Mouse (Mus musculus) forebrain, embryonic 14.5 days (tissue): Measurements from ENCODE around the gene Chga. TPM values are rescaled to one million over a fixed set of nuclear protein-coding genes. Genes with fewer than 3 reads are reported as not detected.
A peak's percentile ranks its signal among the peaks of the same experiment; 100 is the strongest.

Experiments used
- ATAC-seq: fragments of 200-750 bp; cut with Nextera tagmentation; 2 replicates; pipeline ENCODE4 v1.8.0; 2017; ENCODE audit warnings: mild to moderate bottlenecking, moderate library complexity
- DNase-seq: peaks from one replicate; pipeline ENCODE4 v3.0.0-alpha.2; 2015; ENCODE audit warnings: low spot score
- H3K27ac ChIP-seq: fragments of 300-500 bp; sonication (generic); 2 replicates; pipeline ENCODE4 v1.5.1; 2014; ENCODE audit warnings: low read depth, mild to moderate bottlenecking, control low read depth, low read length, moderate library complexity
- H3K27me3 ChIP-seq: fragments of 300-500 bp; sonication (generic); replicated peaks from 2 replicates; pipeline ENCODE4 v1.6.1; 2014; ENCODE audit warnings: low read length, control low read depth, mixed read lengths; ENCODE audit not compliant: control insufficient read depth, insufficient read depth
- H3K36me3 ChIP-seq: fragments of 300-500 bp; sonication (generic); 2 replicates; pipeline ENCODE4 v1.6.1; 2014; ENCODE audit warnings: low read length, control low read depth; ENCODE audit not compliant: control insufficient read depth, insufficient read depth
- H3K4me1 ChIP-seq: fragments of 300-500 bp; sonication (generic); 2 replicates; pipeline ENCODE4 v1.6.1; 2014; ENCODE audit warnings: antibody characterized with exemption, low read length, control low read depth; ENCODE audit not compliant: control insufficient read depth, insufficient read depth
- H3K4me2 ChIP-seq: fragments of 300-500 bp; sonication (generic); 2 replicates; pipeline ENCODE4 v1.6.1; 2014; ENCODE audit warnings: mild to moderate bottlenecking, control low read depth, low read length
- H3K4me3 ChIP-seq: fragments of 300-500 bp; sonication (generic); 2 replicates; pipeline ENCODE4 v1.5.1; 2014; ENCODE audit warnings: low read depth, low read length, control low read depth
- H3K9ac ChIP-seq: fragments of 300-500 bp; sonication (generic); 2 replicates; pipeline ENCODE4 v1.6.1; 2014; ENCODE audit warnings: mild to moderate bottlenecking, low read length, control low read depth, moderate library complexity
- H3K9me3 ChIP-seq: fragments of 300-500 bp; sonication (generic); replicated peaks from 2 replicates; pipeline ENCODE4 v1.6.1; 2016; ENCODE audit warnings: low read length, control low read depth, mixed read lengths; ENCODE audit not compliant: control insufficient read depth
- WGBS: fragments of 180-500 bp; shearing (Covaris S2); extraction: QIAGEN DNeasy Blood & Tissue Kit; methylation state at CpG from one replicate; pipeline ENCODE4 v1.1.7; 2014; 5-methylcytosine and 5-hydroxymethylcytosine counted together
- polyA plus RNA-seq: library from polyadenylated mRNA; unstranded; fragments of >200 nt; fragmentation: Nextera tagmentation; extraction: Ambion mirVana; gene quantifications from 2 replicates; pipeline ENCODE4 v1.2.1, GENCODE M21; 2014

Chga gene
- polyA plus RNA-seq, result 63.3 and 76.8 TPM in 2 replicates

DNA sequence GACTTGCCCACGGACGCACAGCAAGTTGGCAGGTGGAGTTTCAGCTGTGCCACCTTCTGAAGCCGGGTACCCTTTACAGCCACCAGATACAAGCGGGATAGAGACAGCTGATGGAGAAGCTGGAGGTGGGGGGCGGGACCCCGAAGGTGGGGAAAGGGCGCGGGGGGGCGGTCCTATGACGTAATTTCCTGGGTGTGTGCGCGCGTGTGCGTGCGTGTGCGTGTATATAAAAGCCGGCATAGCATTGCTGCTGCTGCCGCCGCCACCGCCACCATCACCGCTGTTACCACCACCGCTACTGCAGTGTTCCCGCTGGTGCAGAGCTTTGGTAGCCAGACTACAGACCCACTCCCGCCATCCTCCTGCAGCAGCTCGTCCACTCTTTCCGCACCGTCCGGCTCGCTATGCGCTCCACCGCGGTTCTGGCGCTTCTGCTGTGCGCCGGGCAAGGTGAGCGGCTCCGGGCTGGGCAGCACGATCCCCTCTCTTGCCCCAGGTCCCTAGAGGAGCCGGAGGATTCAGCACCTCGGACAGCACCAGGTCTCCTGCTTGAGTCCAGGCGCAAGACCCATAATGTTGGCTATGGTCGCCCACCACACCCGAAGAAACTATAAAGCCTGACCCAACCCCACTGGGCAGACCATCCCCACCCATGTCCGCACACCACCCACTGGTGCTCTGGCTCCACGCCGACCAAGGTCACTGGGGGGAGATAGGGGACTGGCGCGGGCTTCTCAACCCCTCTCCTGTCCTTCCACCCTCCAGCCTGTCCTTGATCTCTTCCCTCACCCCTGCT is at the start of gene Chga:
TSS of gene Chga (plus strand) at position 249 of the 796 bp plus-strand sequence.
- WGBS, result under 1% methylated on average over 48 of the region's 48 CpGs
- DNase-seq (peak; percentile 89), ATAC-seq (peak; percentile 87)
- Histone ChIP-seq H3K4me3 (peak within 1 kb of the TSS; percentile 60), H3K36me3 (peaks cover 7% of the 10 kb centered on the region; the same call in 1 of the 2 replicates), H3K9ac (peak within 1 kb of the TSS; percentile 76), H3K27ac (peak within 1 kb of the TSS; percentile 55; the same call in 1 of the 2 replicates), H3K4me1 (peaks cover 13% of the 10 kb centered on the region; the same call in 1 of the 2 replicates), H3K4me2 (peak within 1 kb of the TSS; percentile 77), H3K27me3 (no peaks in the 10 kb centered on the region; the same call in 1 of the 2 replicates), H3K9me3 (no peaks in the 10 kb centered on the region)

- DNase-seq (no peak), ATAC-seq (no peak)
- Histone ChIP-seq H3K27me3 (no peaks in the 10 kb centered on the region), H3K4me1 (peaks cover 4% of the 10 kb centered on the region; the same call in 1 of the 2 replicates), H3K36me3 (no peaks in the 10 kb centered on the region), H3K4me3 (no peak overlapping the region), H3K9me3 (no peaks in the 10 kb centered on the region), H3K9ac (no peak overlapping the region), H3K4me2 (no peak overlapping the region), H3K27ac (no peak overlapping the region)
- WGBS, result 73% methylated on average over 9 of the region's 9 CpGs
These were observed 49.5 kb upstream of the Chga start for GRCm38 (mm10) chr12:102505131-102505713.

DNA sequence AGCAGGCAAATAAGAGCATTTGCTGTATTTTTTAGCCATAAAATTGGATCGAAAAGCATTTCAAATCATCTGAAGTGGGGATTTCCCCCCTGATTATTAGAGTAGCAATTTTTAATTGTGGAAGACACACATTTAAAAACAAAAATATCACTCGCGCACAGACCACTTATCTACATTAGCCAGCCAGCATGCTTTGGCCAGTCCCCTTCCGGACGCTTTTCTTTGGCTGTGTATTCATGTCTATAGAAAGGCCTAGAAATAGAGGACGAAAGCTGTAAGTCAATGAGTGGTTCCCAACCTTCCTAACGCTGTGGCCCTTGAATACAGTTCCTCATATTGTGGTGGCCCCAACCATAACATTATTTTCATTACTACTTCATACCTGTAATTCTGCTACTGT is 48.8 kb upstream of the Chga start:
- Histone ChIP-seq H3K9me3 (no peaks in the 10 kb centered on the region), H3K4me3 (no peak overlapping the region), H3K4me1 (peaks cover 11% of the 10 kb centered on the region; the same call in 1 of the 2 replicates), H3K27ac (no peak overlapping the region), H3K9ac (no peak overlapping the region), H3K36me3 (no peaks in the 10 kb centered on the region), H3K4me2 (no peak overlapping the region), H3K27me3 (no peaks in the 10 kb centered on the region)
- ATAC-seq (no peak), DNase-seq (no peak)
- WGBS, result 89% methylated on average over 7 of the region's 7 CpGs

DNA sequence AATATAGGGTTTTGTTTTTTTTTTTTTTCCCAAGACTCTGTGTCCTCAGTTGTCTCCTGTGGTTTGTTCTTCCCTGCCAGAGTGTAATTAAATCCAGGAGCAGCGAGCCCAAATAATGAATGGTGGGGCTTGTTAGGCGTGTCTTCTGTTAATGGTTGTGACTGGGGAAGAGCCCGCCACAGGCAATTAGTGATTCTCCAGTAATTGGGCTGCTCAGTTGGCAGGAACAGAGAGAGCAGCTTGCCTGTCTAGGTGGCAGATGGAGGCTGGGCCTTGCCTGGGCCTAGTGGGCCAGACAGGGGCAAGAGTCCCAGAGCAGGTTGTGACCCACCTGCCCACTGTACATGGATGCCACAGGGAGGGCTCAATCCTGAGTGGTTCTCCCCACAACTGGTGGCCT is 43.4 kb upstream of the Chga start:
- Histone ChIP-seq H3K9me3 (no peaks in the 10 kb centered on the region), H3K27me3 (no peaks in the 10 kb centered on the region), H3K4me2 (no peak overlapping the region), H3K4me1 (peaks cover 22% of the 10 kb centered on the region), H3K4me3 (no peak overlapping the region), H3K27ac (peak overlapping the region; percentile 85), H3K9ac (no peak overlapping the region), H3K36me3 (no peaks in the 10 kb centered on the region)
- ATAC-seq, result peak; percentile 95
- WGBS, result 0% methylated on average over 3 of the region's 3 CpGs
- peak; percentile 92 for DNase-seq

- H3K9me3 ChIP-seq, result no peaks in the 10 kb centered on the region
- WGBS, result 49% methylated on average over 6 of the region's 6 CpGs
- no peak overlapping the region for H3K4me3 ChIP-seq
- H3K27me3 ChIP-seq, result no peaks in the 10 kb centered on the region
- no peak overlapping the region for H3K9ac ChIP-seq
- H3K4me2 ChIP-seq, result no peak overlapping the region
- H3K36me3 ChIP-seq, result no peaks in the 10 kb centered on the region
- no peak for DNase-seq
- peaks cover 22% of the 10 kb centered on the region for H3K4me1 ChIP-seq
- H3K27ac ChIP-seq, result 0 out of 2 replicates have a peak overlapping the region, but pooled peaks have one; percentile 6
- no peak for ATAC-seq
These were observed 40.6 kb upstream of the Chga start for GRCm38 (mm10) chr12:102514151-102514550.

DNA sequence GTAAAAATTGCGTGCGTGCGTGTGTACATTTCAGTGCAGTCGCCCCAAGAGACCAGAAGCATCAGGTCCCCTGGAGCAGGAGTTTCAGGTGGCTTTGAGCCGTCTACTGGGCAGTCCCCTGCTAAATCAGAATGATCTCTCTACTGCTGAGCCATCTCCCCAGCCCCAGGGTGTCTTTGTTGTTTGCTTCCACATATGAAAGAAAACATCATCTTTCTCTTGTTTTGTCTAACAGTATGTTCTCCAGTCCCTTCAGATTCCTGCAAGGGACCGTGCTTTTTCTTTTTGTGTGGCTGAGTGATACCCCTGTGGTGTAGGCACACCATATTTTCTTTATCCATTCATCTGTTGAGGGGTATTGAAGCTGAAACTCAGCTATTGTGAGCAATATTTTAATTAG is 40.0 kb upstream of the Chga start:
- H3K27me3 ChIP-seq, result no peaks in the 10 kb centered on the region
- H3K9ac ChIP-seq, result no peak overlapping the region
- ATAC-seq, result no peak
- H3K4me3 ChIP-seq, result no peak overlapping the region
- no peak overlapping the region for H3K4me2 ChIP-seq
- H3K36me3 ChIP-seq, result no peaks in the 10 kb centered on the region
- H3K27ac ChIP-seq, result no peak overlapping the region
- H3K4me1 ChIP-seq, result peaks cover 21% of the 10 kb centered on the region
- 58% methylated on average over 6 of the region's 6 CpGs for WGBS
- no peaks in the 10 kb centered on the region for H3K9me3 ChIP-seq
- DNase-seq, result no peak

- H3K4me2 ChIP-seq, result no peak overlapping the region
- H3K4me3 ChIP-seq, result no peak overlapping the region
- no peaks in the 10 kb centered on the region for H3K9me3 ChIP-seq
- H3K27me3 ChIP-seq, result no peaks in the 10 kb centered on the region
- H3K4me1 ChIP-seq, result peaks cover 9% of the 10 kb centered on the region
- DNase-seq, result no peak
- no peaks in the 10 kb centered on the region for H3K36me3 ChIP-seq
- WGBS, result 83% methylated on average over 4 of the region's 4 CpGs
- ATAC-seq, result no peak
- H3K27ac ChIP-seq, result no peak overlapping the region
- H3K9ac ChIP-seq, result no peak overlapping the region
These were observed 38.6 kb upstream of the Chga start for GRCm38 (mm10) chr12:102516151-102516550.

DNA sequence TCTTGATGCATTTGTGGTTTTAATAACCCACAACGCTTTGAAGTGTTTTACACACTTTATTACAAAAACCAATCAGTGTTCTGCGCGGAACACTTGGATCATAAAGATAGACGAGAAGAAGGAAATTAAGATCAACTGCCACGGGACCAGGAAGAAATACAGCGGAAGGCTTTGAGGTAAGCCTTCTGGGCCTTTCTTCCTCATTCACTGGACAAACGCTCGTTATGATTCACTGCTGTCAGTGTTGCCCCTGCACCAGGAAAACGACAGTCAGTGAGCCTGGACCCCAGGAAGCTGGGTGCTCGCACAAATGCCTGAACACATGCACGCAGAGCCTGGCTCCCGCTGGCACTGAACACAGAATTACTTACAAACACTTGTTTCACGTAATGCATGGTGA is 37.1 kb upstream of the Chga start:
- Histone ChIP-seq H3K4me3 (no peak overlapping the region), H3K9ac (no peak overlapping the region), H3K27me3 (no peaks in the 10 kb centered on the region), H3K9me3 (no peaks in the 10 kb centered on the region), H3K4me1 (peaks cover 8% of the 10 kb centered on the region; the same call in 1 of the 2 replicates), H3K4me2 (no peak overlapping the region), H3K36me3 (no peaks in the 10 kb centered on the region), H3K27ac (no peak overlapping the region)
- ATAC-seq, result no peak
- WGBS, result 71% methylated on average over 13 of the region's 13 CpGs
- no peak for DNase-seq
